In the genomic region with DNA sequence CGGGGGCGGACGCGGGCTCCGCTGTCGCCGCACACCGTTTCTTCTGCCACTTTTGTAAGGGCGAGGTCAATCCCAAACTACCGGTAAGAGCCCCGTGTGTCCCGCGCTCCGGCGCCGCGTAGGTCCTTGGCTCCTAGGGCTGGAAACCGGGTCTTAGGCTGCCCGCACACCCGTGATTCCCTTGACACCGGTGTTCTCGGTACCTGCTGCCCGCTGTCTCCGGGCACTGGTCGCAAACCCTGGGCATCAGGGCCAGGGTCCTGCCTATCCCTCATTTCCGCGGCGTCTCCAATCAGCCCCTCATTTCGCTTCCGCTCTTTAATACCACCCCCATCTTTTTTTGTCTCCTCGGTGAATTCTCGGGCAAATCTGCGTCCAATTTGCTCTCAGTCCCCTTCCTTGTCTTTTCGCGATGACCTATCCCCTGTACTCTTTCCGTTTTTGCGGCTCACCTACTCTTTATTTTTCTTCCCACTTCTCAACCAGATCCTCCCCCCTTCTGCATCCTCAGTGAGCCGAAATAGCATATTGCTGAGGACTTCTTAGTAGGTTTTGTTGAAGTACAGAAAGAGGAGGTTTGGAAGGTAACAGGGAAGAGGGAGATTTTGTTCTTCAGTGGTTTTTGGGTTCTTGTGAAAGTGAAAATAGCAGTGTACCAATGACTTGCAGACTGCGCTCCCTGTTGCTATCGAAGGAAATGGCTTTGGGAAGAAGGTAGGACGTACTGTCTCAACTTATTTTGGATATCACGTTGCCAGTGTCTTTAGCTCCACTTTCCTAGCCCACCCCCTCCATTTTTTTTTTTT, we compare ENCODE assay signal across 8 mouse cellular contexts. TPM values are rescaled to one million over a fixed set of nuclear protein-coding genes. Genes with fewer than 3 reads are reported as not detected.
DNase-seq lines count a peak whose midpoint lies in the region; ATAC-seq and TF ChIP-seq lines count a peak whose summit lies in the region.

No protein-coding gene starts in this region.

- H3K4me1 ChIP-seq in forebrain, embryonic 12.5 days: peaks cover 20% of the 10 kb centered on the region
- peaks cover 10% of the 10 kb centered on the region for H3K4me1 ChIP-seq in limb, embryonic 12.5 days (replicated peaks)
- peaks cover 26% of the 10 kb centered on the region for H3K4me1 ChIP-seq in neural tube, embryonic 12.5 days

- TF ChIP-seq CTCF in Patski (IDR thresholded peaks at IDR 0.05): no peak

- DNase-seq in left cerebral cortex, postnatal 14 days (ENCODE audit: low spot score in 2 of 2): peak; percentile 42 to 49
- DNase-seq in left cerebral cortex, adult 8-10 months (ENCODE audit: low spot score in 2 of 2): no peak
- no peak for DNase-seq in Patski (ENCODE audit: low read depth, low spot score)
- no peak for DNase-seq in gastrocnemius, postnatal 36 days
- DNase-seq in cerebellum, adult 11-12 months: no peak

- no peaks in the 10 kb centered on the region for H3K9me3 ChIP-seq in forebrain, embryonic 12.5 days
- no peaks in the 10 kb centered on the region for H3K9me3 ChIP-seq in limb, embryonic 12.5 days
- no peaks in the 10 kb centered on the region for H3K9me3 ChIP-seq in neural tube, embryonic 12.5 days

- POLR2A ChIA-PET in Patski (lab: Charles Lee): interaction anchor here (0.6 to 0.7 kb wide), 2 partner anchors 19 to 571 kb away, joined by 3 read pairs; no protein-coding TSS in a partner anchor

- in situ Hi-C loops in Patski (cut with MboI; ENCODE audit: low pct_unique_long_range_greater_than_20kb): no loop called here

- H3K4me2 ChIP-seq in forebrain, embryonic 12.5 days: peak overlapping the region; percentile 71
- peak overlapping the region; percentile 76 for H3K4me2 ChIP-seq in limb, embryonic 12.5 days
- peak overlapping the region; percentile 78 for H3K4me2 ChIP-seq in neural tube, embryonic 12.5 days (replicated peaks)

- no peaks in the 10 kb centered on the region for H3K27me3 ChIP-seq in Patski
- no peaks in the 10 kb centered on the region for H3K27me3 ChIP-seq in forebrain, embryonic 12.5 days
- no peaks in the 10 kb centered on the region for H3K27me3 ChIP-seq in limb, embryonic 12.5 days
- no peaks in the 10 kb centered on the region for H3K27me3 ChIP-seq in neural tube, embryonic 12.5 days (replicated peaks)

- peak overlapping the region; percentile 91 for H3K4me3 ChIP-seq in forebrain, embryonic 12.5 days (replicated peaks)
- H3K4me3 ChIP-seq in limb, embryonic 12.5 days (replicated peaks): peak overlapping the region; percentile 91
- peak overlapping the region; percentile 85 for H3K4me3 ChIP-seq in neural tube, embryonic 12.5 days

- peak overlapping the region; percentile 77 for H3K27ac ChIP-seq in forebrain, embryonic 12.5 days
- peak overlapping the region; percentile 82 for H3K27ac ChIP-seq in limb, embryonic 12.5 days
- peak overlapping the region; percentile 32; the same call in 1 of the 2 replicates for H3K27ac ChIP-seq in neural tube, embryonic 12.5 days

- H3K9ac ChIP-seq in forebrain, embryonic 12.5 days: peak overlapping the region; percentile 85
- H3K9ac ChIP-seq in limb, embryonic 12.5 days (replicated peaks): peak overlapping the region; percentile 88
- H3K9ac ChIP-seq in neural tube, embryonic 12.5 days: peak overlapping the region; percentile 87

- WGBS in forebrain, embryonic 12.5 days: under 1% methylated on average over 42 of the region's 42 CpGs
- under 1% methylated on average over 42 of the region's 42 CpGs for WGBS in limb, embryonic 12.5 days
- under 1% methylated on average over 42 of the region's 42 CpGs for WGBS in neural tube, embryonic 12.5 days

- peak; percentile 26 for ATAC-seq in Patski
- ATAC-seq in forebrain, embryonic 12.5 days (ENCODE audit: low FRiP score): peak; percentile 48; the same call in 1 of the 2 replicates
- ATAC-seq in limb, embryonic 12.5 days (ENCODE audit: insufficient number of reproducible peaks, insufficient read depth, low FRiP score, low TSS enrichment, low read depth): peak; percentile 40
- ATAC-seq in neural tube, embryonic 12.5 days (ENCODE audit: low FRiP score, low read depth): no peak; the same call in 1 of the 2 replicates

- intact Hi-C loops in left cerebral cortex, postnatal 14 days (cut with DNase I): no loop called here
- intact Hi-C loops in gastrocnemius, postnatal 36 days (cut with DNase I): no loop called here

- peaks cover 9% of the 10 kb centered on the region for H3K36me3 ChIP-seq in forebrain, embryonic 12.5 days (replicated peaks)
- peaks cover 15% of the 10 kb centered on the region for H3K36me3 ChIP-seq in limb, embryonic 12.5 days
- H3K36me3 ChIP-seq in neural tube, embryonic 12.5 days: peaks cover 7% of the 10 kb centered on the region

- CTCF ChIA-PET in Patski (lab: Charles Lee): interaction anchor here (0.9 to 1.2 kb wide), 2 partner anchors 49 to 147 kb away, joined by 3 read pairs; no protein-coding TSS in a partner anchor

RNA-seq across cellular contexts. Expression of gene Rnf115, which starts 0.6 kb away (rescaled TPM):
- total RNA-seq in left cerebral cortex, postnatal 14 days (2021): 10 to 100 TPM; 72.8 to 76.7 TPM
- 10 to 100 TPM; 62.4 to 66.4 (median 64.4) TPM for total RNA-seq in left cerebral cortex, adult 8-10 months (2022)
- polyA plus RNA-seq in Patski (2021): 74.8 TPM
- 79.9 and 86.2 TPM in 2 replicates for polyA plus RNA-seq in forebrain, embryonic 12.5 days (2016; fragmentation: Nextera tagmentation; extraction: Ambion mirVana)
- polyA plus RNA-seq in limb, embryonic 12.5 days (2016; fragmentation: Nextera tagmentation; extraction: Ambion mirVana): 64.4 and 66.0 TPM in 2 replicates
- polyA plus RNA-seq in neural tube, embryonic 12.5 days (2016; fragmentation: Nextera tagmentation; extraction: Ambion mirVana): 78.6 and 81.4 TPM in 2 replicates
- total RNA-seq in gastrocnemius, postnatal 36 days (2021): 10 to 100 TPM; 76.2 to 86.5 TPM

RNA-seq across cellular contexts. Expression of gene Polr3c, which starts 0.6 kb away (rescaled TPM):
- 10 to 100 TPM; 25.5 to 27.7 TPM for total RNA-seq in left cerebral cortex, postnatal 14 days (2021)
- 10 to 100 TPM; 24.2 to 27.6 (median 26.6) TPM for total RNA-seq in left cerebral cortex, adult 8-10 months (2022)
- polyA plus RNA-seq in Patski (2021): 62.5 TPM
- 42.1 and 43.0 TPM in 2 replicates for polyA plus RNA-seq in forebrain, embryonic 12.5 days (2016; fragmentation: Nextera tagmentation; extraction: Ambion mirVana)
- 38.9 and 40.5 TPM in 2 replicates for polyA plus RNA-seq in limb, embryonic 12.5 days (2016; fragmentation: Nextera tagmentation; extraction: Ambion mirVana)
- 33.9 and 40.3 TPM in 2 replicates for polyA plus RNA-seq in neural tube, embryonic 12.5 days (2016; fragmentation: Nextera tagmentation; extraction: Ambion mirVana)
- total RNA-seq in gastrocnemius, postnatal 36 days (2021): 10 to 100 TPM; 18.1 to 19.9 TPM

RNA-seq across cellular contexts. Expression of gene Nudt17, which starts 19.7 kb away (rescaled TPM):
- 1 to 10 TPM; 5.7 to 6.6 TPM for total RNA-seq in left cerebral cortex, postnatal 14 days (2021)
- total RNA-seq in left cerebral cortex, adult 8-10 months (2022): 10 to 100 TPM in 2 of 4 experiments, 1 to 10 TPM in 2; 8.6 to 11.8 (median 10.0) TPM
- 3.9 TPM for polyA plus RNA-seq in Patski (2021)
- polyA plus RNA-seq in forebrain, embryonic 12.5 days (2016; fragmentation: Nextera tagmentation; extraction: Ambion mirVana): 7.5 and 8.7 TPM in 2 replicates
- 13.5 and 13.7 TPM in 2 replicates for polyA plus RNA-seq in limb, embryonic 12.5 days (2016; fragmentation: Nextera tagmentation; extraction: Ambion mirVana)
- 13.5 and 14.5 TPM in 2 replicates for polyA plus RNA-seq in neural tube, embryonic 12.5 days (2016; fragmentation: Nextera tagmentation; extraction: Ambion mirVana)
- 1 to 10 TPM in 1 of 2 experiments, under 1 TPM in 1; 0.42 to 1.1 TPM for total RNA-seq in gastrocnemius, postnatal 36 days (2021)

RNA-seq across cellular contexts. Expression of gene Pias3, which starts 31.8 kb away (rescaled TPM):
- 10 to 100 TPM; 17.6 to 22.7 TPM for total RNA-seq in left cerebral cortex, postnatal 14 days (2021)
- 10 to 100 TPM; 26.0 to 38.9 (median 31.5) TPM for total RNA-seq in left cerebral cortex, adult 8-10 months (2022)
- 54.0 TPM for polyA plus RNA-seq in Patski (2021)
- polyA plus RNA-seq in forebrain, embryonic 12.5 days (2016; fragmentation: Nextera tagmentation; extraction: Ambion mirVana): 42.2 and 43.4 TPM in 2 replicates
- 70.2 and 70.8 TPM in 2 replicates for polyA plus RNA-seq in limb, embryonic 12.5 days (2016; fragmentation: Nextera tagmentation; extraction: Ambion mirVana)
- polyA plus RNA-seq in neural tube, embryonic 12.5 days (2016; fragmentation: Nextera tagmentation; extraction: Ambion mirVana): 39.7 and 42.9 TPM in 2 replicates
- 1 to 10 TPM; 6.5 to 7.3 TPM for total RNA-seq in gastrocnemius, postnatal 36 days (2021)

RNA-seq across cellular contexts. Expression of gene Ankrd35, which starts 58.1 kb away (rescaled TPM):
- total RNA-seq in left cerebral cortex, postnatal 14 days (2021): 1 to 10 TPM; 4.6 to 7.6 TPM
- total RNA-seq in left cerebral cortex, adult 8-10 months (2022): 1 to 10 TPM; 7.2 to 9.0 (median 8.6) TPM
- polyA plus RNA-seq in Patski (2021): 0.09 TPM
- polyA plus RNA-seq in forebrain, embryonic 12.5 days (2016; fragmentation: Nextera tagmentation; extraction: Ambion mirVana): 0.51 and 0.77 TPM in 2 replicates
- polyA plus RNA-seq in limb, embryonic 12.5 days (2016; fragmentation: Nextera tagmentation; extraction: Ambion mirVana): 0.69 and 0.85 TPM in 2 replicates
- polyA plus RNA-seq in neural tube, embryonic 12.5 days (2016; fragmentation: Nextera tagmentation; extraction: Ambion mirVana): 0.55 and 0.65 TPM in 2 replicates
- under 1 TPM; 0.35 to 0.92 TPM for total RNA-seq in gastrocnemius, postnatal 36 days (2021)

Comparison
In these comparisons a context has a peak if more than half of its experiments do, and no peak if none do; other contexts are left out.
1. DNase-seq: peak in left cerebral cortex, postnatal 14 days (2 of 2); none in left cerebral cortex, adult 8-10 months (0 of 2), Patski (single experiment), gastrocnemius, postnatal 36 days (0 of 2) and cerebellum, adult 11-12 months (single experiment).
2. H3K27ac ChIP-seq: peak in every context shown above with its lines; median percentile 82 in limb, embryonic 12.5 days; 77 in forebrain, embryonic 12.5 days; 32 in neural tube, embryonic 12.5 days.
3. Peak in every context shown above with its lines, with median percentiles within 50 percentile points of each other: H3K4me2 ChIP-seq, H3K4me3 ChIP-seq and H3K9ac ChIP-seq.